Mouse (Mus musculus) kidney, postnatal 0 days (tissue): Measurements from ENCODE around the gene Use1. TPM values are rescaled to one million over a fixed set of nuclear protein-coding genes. Genes with fewer than 3 reads are reported as not detected.

Experiments used
- ATAC-seq: fragments of 200-750 bp; cut with Nextera tagmentation; replicated peaks from 2 replicates; pipeline ENCODE4 v1.8.0; 2017; ENCODE audit warnings: low read depth, moderate number of reproducible peaks, moderate TSS enrichment, moderate library complexity; ENCODE audit not compliant: low FRiP score
- DNase-seq: peaks from one replicate; pipeline ENCODE4 v3.0.0-alpha.2; 2016; ENCODE audit warnings: low spot score
- H3K27ac ChIP-seq: fragments of 300-500 bp; sonication (generic); 2 replicates; pipeline ENCODE4 v1.5.1; 2014; ENCODE audit warnings: mild to moderate bottlenecking
- H3K27me3 ChIP-seq: fragments of 300-500 bp; sonication (generic); 2 replicates; pipeline ENCODE4 v1.6.1; 2014; ENCODE audit warnings: low read length, mixed read lengths; ENCODE audit not compliant: insufficient read depth
- H3K36me3 ChIP-seq: fragments of 300-500 bp; sonication (generic); 2 replicates; pipeline ENCODE4 v1.6.1; 2014; ENCODE audit warnings: low read length, mixed read lengths; ENCODE audit not compliant: insufficient read depth
- H3K4me1 ChIP-seq: fragments of 300-500 bp; sonication (generic); replicated peaks from 2 replicates; pipeline ENCODE4 v1.6.1; 2014; ENCODE audit warnings: antibody characterized with exemption, low read length, mixed read lengths; ENCODE audit not compliant: insufficient read depth
- H3K4me2 ChIP-seq: fragments of 300-500 bp; sonication (generic); 2 replicates; pipeline ENCODE4 v1.6.1; 2014; ENCODE audit warnings: mild to moderate bottlenecking, low read length, moderate library complexity, mixed read lengths
- H3K4me3 ChIP-seq: fragments of 300-500 bp; sonication (generic); replicated peaks from 2 replicates; pipeline ENCODE4 v1.5.1; 2014; ENCODE audit warnings: low read depth, low read length
- H3K9ac ChIP-seq: fragments of 300-500 bp; sonication (generic); 2 replicates; pipeline ENCODE4 v1.6.1; 2014; ENCODE audit warnings: low read depth, low read length
- H3K9me3 ChIP-seq: fragments of 300-500 bp; sonication (generic); replicated peaks from 2 replicates; pipeline ENCODE4 v1.6.1; 2016; ENCODE audit warnings: low read length, inconsistent platforms, mixed read lengths
- CTCF ChIP-seq: IDR thresholded peaks from 2 replicates; pipeline ENCODE4 v1.5.1; 2016; ENCODE audit warnings: antibody characterized with exemption, low read depth, mild to moderate bottlenecking, moderate library complexity
- WGBS: fragments of 180-500 bp; shearing (Covaris S2); extraction: QIAGEN DNeasy Blood & Tissue Kit; methylation state at CpG from one replicate; pipeline ENCODE4 v1.1.7; 2014; 5-methylcytosine and 5-hydroxymethylcytosine counted together
- polyA plus RNA-seq: library from polyadenylated mRNA; unstranded; fragments of >200 nt; fragmentation: Nextera tagmentation; extraction: Ambion mirVana; gene quantifications from 2 replicates; pipeline ENCODE4 v1.2.1, GENCODE M21; 2015

The Use1 gene
- polyA plus RNA-seq, 1 experiment from 2014 or later: 140 TPM

- no peak for TF ChIP-seq CTCF
- Histone ChIP-seq H3K27ac (no peak overlapping the region), H3K4me2 (no peak overlapping the region), H3K27me3 (no peaks in the 10 kb centered on the region), H3K4me1 (peaks cover 10% of the 10 kb centered on the region), H3K9ac (no peak overlapping the region), H3K4me3 (no peak overlapping the region), H3K9me3 (no peaks in the 10 kb centered on the region), H3K36me3 (peaks cover 21% of the 10 kb centered on the region)
- DNase-seq (no peak), ATAC-seq (no peak)
- 93% methylated on average over 10 of the region's 10 CpGs for WGBS
Measured at GRCm38 (mm10) chr8:71369040-71369718, 2.5 kb downstream of the Use1 start.

GRCm38 (mm10) chr8:71370711-71371235 lies 4.1 kb downstream of the Use1 start:
- DNase-seq (no peak), ATAC-seq (no peak)
- H3K36me3 ChIP-seq: peaks cover 33% of the 10 kb centered on the region
- WGBS: 17% methylated on average over 5 of the region's 5 CpGs
- TF ChIP-seq CTCF: no peak
- H3K4me3 ChIP-seq: peak overlapping the region; percentile 57
- H3K4me2 ChIP-seq: peak overlapping the region; percentile 44
- H3K27me3 ChIP-seq: no peaks in the 10 kb centered on the region
- peaks cover 22% of the 10 kb centered on the region for H3K4me1 ChIP-seq
- no peaks in the 10 kb centered on the region for H3K9me3 ChIP-seq
- peak overlapping the region; percentile 85; the same call in 1 of the 2 replicates for H3K27ac ChIP-seq
- peak overlapping the region; percentile 49 for H3K9ac ChIP-seq

GRCm38 (mm10) chr8:71371236-71371848 lies 4.7 kb downstream of the Use1 start, which contains the start of gene Ocel1:
Gene Ocel1 (plus strand): TSS chr8:71371298.
- Histone ChIP-seq H3K4me3 (peak within 1 kb of the TSS; percentile 57), H3K36me3 (peaks cover 33% of the 10 kb centered on the region), H3K4me1 (peaks cover 27% of the 10 kb centered on the region), H3K27ac (peak within 1 kb of the TSS; percentile 85), H3K4me2 (peak within 1 kb of the TSS; percentile 44), H3K9me3 (no peaks in the 10 kb centered on the region), H3K27me3 (no peaks in the 10 kb centered on the region), H3K9ac (peak within 1 kb of the TSS; percentile 49)
- under 1% methylated on average over 62 of the region's 68 CpGs for WGBS
- peak; percentile 88 for ATAC-seq
- TF ChIP-seq CTCF: peak; percentile 99
- DNase-seq: peak; percentile 97

- no peak overlapping the region for H3K9ac ChIP-seq
- TF ChIP-seq CTCF: no peak
- H3K36me3 ChIP-seq: peaks cover 38% of the 10 kb centered on the region
- no peak overlapping the region for H3K4me2 ChIP-seq
- H3K4me3 ChIP-seq: no peak overlapping the region
- no peaks in the 10 kb centered on the region for H3K27me3 ChIP-seq
- H3K4me1 ChIP-seq: peaks cover 36% of the 10 kb centered on the region
- no peak for DNase-seq
- no peaks in the 10 kb centered on the region for H3K9me3 ChIP-seq
- H3K27ac ChIP-seq: 0 out of 2 replicates have a peak overlapping the region, but pooled peaks have one; percentile 8
- no peak for ATAC-seq
- 88% methylated on average over 12 of the region's 12 CpGs for WGBS
Measured at GRCm38 (mm10) chr8:71372427-71372826, 5.8 kb downstream of the Use1 start.

GRCm38 (mm10) chr8:71373000-71373399 lies 6.4 kb downstream of the Use1 start:
- H3K4me1 ChIP-seq: peaks cover 35% of the 10 kb centered on the region
- 90% methylated on average over 3 of the region's 3 CpGs for WGBS

GRCm38 (mm10) chr8:71374616-71375206 lies 8.1 kb downstream of the Use1 start:
- H3K27ac ChIP-seq: no peak overlapping the region
- H3K9ac ChIP-seq: no peak overlapping the region
- H3K27me3 ChIP-seq: no peaks in the 10 kb centered on the region
- peak; percentile 71 for DNase-seq
- H3K4me3 ChIP-seq: no peak overlapping the region
- no peak for ATAC-seq
- 62% methylated on average over 17 of the region's 17 CpGs for WGBS
- no peak for TF ChIP-seq CTCF
- no peaks in the 10 kb centered on the region for H3K9me3 ChIP-seq
- peaks cover 40% of the 10 kb centered on the region for H3K36me3 ChIP-seq
- no peak overlapping the region for H3K4me2 ChIP-seq
- peaks cover 50% of the 10 kb centered on the region for H3K4me1 ChIP-seq

More at GRCm38 (mm10) chr8:71373000-71373399, 6.4 kb downstream of the Use1 start:
- H3K9me3 ChIP-seq: no peaks in the 10 kb centered on the region
- H3K4me2 ChIP-seq: no peak overlapping the region
- 0 out of 2 replicates have a peak, but pooled peaks have one; percentile 3 for TF ChIP-seq CTCF
- no peaks in the 10 kb centered on the region for H3K27me3 ChIP-seq
- no peak overlapping the region for H3K27ac ChIP-seq
- no peak overlapping the region for H3K4me3 ChIP-seq
- DNase-seq: no peak
- no peak overlapping the region for H3K9ac ChIP-seq
- no peak for ATAC-seq
- H3K36me3 ChIP-seq: peaks cover 44% of the 10 kb centered on the region
